Mouse (Mus musculus) G1E (cell line): Measurements from ENCODE around the gene Zdhhc4.

ENCODE experiments used
- CTCF ChIP-seq: IDR thresholded peaks from 2 replicates; pipeline ENCODE4 v1.5.1; 2012; ENCODE audit warnings: low read depth, low read length, inconsistent platforms, mixed read lengths
- GATA1 ChIP-seq: IDR thresholded peaks from 2 replicates; pipeline ENCODE4 v1.6.1; 2012; ENCODE audit warnings: borderline replicate concordance, low read length, inconsistent platforms, mixed read lengths
- POLR2AphosphoS5 ChIP-seq: IDR thresholded peaks from 2 replicates; pipeline ENCODE4 v1.6.1; 2012; ENCODE audit warnings: low read depth, low read length, inconsistent platforms; ENCODE audit not compliant: insufficient replicate concordance

- no peak for TF ChIP-seq GATA1
- no peak for TF ChIP-seq CTCF
- no peak for TF ChIP-seq POLR2AphosphoS5
Measured at GRCm38 (mm10) chr5:143292879-143293278, 36.2 kb downstream of the Zdhhc4 start.
